Mouse (Mus musculus): Measurements from ENCODE around the gene Tnfsfm13. TPM values are rescaled to one million over a fixed set of nuclear protein-coding genes. Genes with fewer than 3 reads are reported as not detected.
A peak's percentile ranks its signal among the peaks of the same experiment; 100 is the strongest.

Gene Tnfsfm13
- total and polyA plus RNA-seq, 3 experiments = 0.08 TPM; not detected in 2

DNA sequence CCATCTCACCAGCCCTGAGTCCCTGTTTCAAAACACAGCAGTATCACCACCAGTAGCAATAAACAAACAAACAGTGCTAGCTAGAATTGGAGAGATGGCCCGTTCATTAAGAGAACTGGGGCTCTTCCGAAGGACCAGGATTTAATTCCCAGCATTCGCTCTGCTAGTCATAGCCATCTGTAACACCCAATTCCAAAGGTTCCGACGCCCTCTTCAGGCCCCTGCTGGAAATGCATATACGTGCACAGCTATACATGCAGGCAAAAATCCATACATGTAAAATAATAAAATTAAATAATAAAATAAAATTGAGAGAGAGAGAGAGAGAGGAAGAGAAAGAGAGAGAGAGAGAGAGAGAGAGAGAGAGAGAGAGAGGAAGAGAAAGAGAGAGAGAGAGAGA lies 23.5 kb upstream of the Tnfsfm13 start:
- in situ Hi-C loops (cut with MboI; ENCODE audit: low pct_ligation_motif_present, low pct_unique_long_range_greater_than_20kb, low sequenced_read_pairs) = no loop called here
- peak in 1 of 2 experiments; percentile 49; a peak in 2 of 4 replicates for TF ChIP-seq CTCF (conservative IDR thresholded peaks at IDR 0.05 in 1 of 2, IDR thresholded peaks at IDR 0.05 in 1 of 2; ENCODE audit: low read depth in 2 of 2, low read length in 2 of 2)
- peak; percentile 29 for TF ChIP-seq RAD21 (IDR thresholded peaks at IDR 0.05; ENCODE audit: low read depth, low read length)
- no peak for TF ChIP-seq HCFC1 (IDR thresholded peaks at IDR 0.05; ENCODE audit: low read depth, low read length)
- TF ChIP-seq MXI1 (IDR thresholded peaks at IDR 0.05; ENCODE audit: low read depth, low read length) = no peak
- Histone ChIP-seq H3K4me2 (ENCODE audit: insufficient read depth, low read depth, poor library complexity, severe bottlenecking) (no peak overlapping the region), H3K27ac (ENCODE audit: insufficient read depth, low read depth) (no peak overlapping the region), H3K4me3 (replicated peaks in 1 of 3; ENCODE audit: low read depth in 2 of 3, low read length in 2 of 3, poor library complexity in 1 of 3) (no peak overlapping the region), H3K79me2 (replicated peaks; ENCODE audit: control insufficient read depth, extremely low read depth, insufficient read depth, poor library complexity, severe bottlenecking) (no peaks in the 10 kb centered on the region), H3K36me3 (replicated peaks in 1 of 2; ENCODE audit: control insufficient read depth in 1 of 2, insufficient read depth in 1 of 2, low read length in 1 of 2) (no peaks in the 10 kb centered on the region), H3K27me3 (replicated peaks) (peaks cover 2% of the 10 kb centered on the region), H3K4me1 (ENCODE audit: control insufficient read depth in 1 of 2, insufficient read depth in 2 of 2) (no peaks in the 10 kb centered on the region), H3K9ac (ENCODE audit: insufficient read depth, low read depth) (no peak overlapping the region), H3K9me3 (replicated peaks; ENCODE audit: low read length) (peaks cover 3% of the 10 kb centered on the region)
- DNase-seq (ENCODE audit: extremely low read depth) = no peak
- dilution Hi-C loops (cut with MboI; ENCODE audit: extremely low pct_ligation_motif_present, extremely low pct_unique_long_range_greater_than_20kb, low sequenced_read_pairs) = no loop called here

DNA sequence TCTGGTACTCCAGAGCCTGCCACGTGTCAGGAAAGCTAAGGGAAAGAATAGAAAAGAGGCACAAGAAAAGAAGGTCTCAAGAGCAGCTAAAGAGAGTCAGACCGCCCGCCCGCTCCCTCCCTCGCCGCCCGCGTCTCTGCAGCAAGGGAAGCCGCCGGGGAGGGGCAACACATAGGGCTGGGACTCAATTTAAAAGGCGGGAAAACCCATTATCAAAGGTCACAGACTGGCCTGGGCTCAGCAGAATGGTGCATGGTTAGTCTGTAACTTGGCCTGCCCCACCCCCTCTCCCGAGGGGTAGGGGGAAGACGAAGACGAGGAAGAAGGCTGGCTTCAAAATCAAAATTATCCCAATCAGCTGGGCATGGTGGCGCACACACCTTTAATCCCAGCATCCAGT lies 22.8 kb upstream of the Tnfsfm13 start:
- Histone ChIP-seq H3K4me3 (replicated peaks in 1 of 3; ENCODE audit: low read depth in 2 of 3, low read length in 2 of 3, poor library complexity in 1 of 3) (no peak overlapping the region), H3K27ac (ENCODE audit: insufficient read depth, low read depth) (no peak overlapping the region), H3K36me3 (replicated peaks in 1 of 2; ENCODE audit: control insufficient read depth in 1 of 2, insufficient read depth in 1 of 2, low read length in 1 of 2) (no peaks in the 10 kb centered on the region), H3K4me2 (ENCODE audit: insufficient read depth, low read depth, poor library complexity, severe bottlenecking) (no peak overlapping the region), H3K9me3 (replicated peaks; ENCODE audit: low read length) (peaks cover 3% of the 10 kb centered on the region), H3K27me3 (replicated peaks) (peaks cover 2% of the 10 kb centered on the region), H3K79me2 (replicated peaks; ENCODE audit: control insufficient read depth, extremely low read depth, insufficient read depth, poor library complexity, severe bottlenecking) (no peaks in the 10 kb centered on the region), H3K4me1 (ENCODE audit: control insufficient read depth in 1 of 2, insufficient read depth in 2 of 2) (no peaks in the 10 kb centered on the region), H3K9ac (ENCODE audit: insufficient read depth, low read depth) (no peak overlapping the region)
- dilution Hi-C loops (cut with MboI; ENCODE audit: extremely low pct_ligation_motif_present, extremely low pct_unique_long_range_greater_than_20kb, low sequenced_read_pairs) = no loop called here
- TF ChIP-seq TCF12 (IDR thresholded peaks at IDR 0.05; ENCODE audit: low read depth, low read length) (no peak), HCFC1 (IDR thresholded peaks at IDR 0.05; ENCODE audit: low read depth, low read length) (no peak), JUN (IDR thresholded peaks at IDR 0.05; ENCODE audit: insufficient read depth, low read depth, low read length) (no peak), ZMIZ1 (IDR thresholded peaks at IDR 0.05; ENCODE audit: low read depth, low read length) (no peak), CHD1 (IDR thresholded peaks at IDR 0.05; ENCODE audit: low read depth, low read length) (no peak), MAZ (IDR thresholded peaks at IDR 0.05; ENCODE audit: low read depth, low read length) (no peak), BHLHE40 (IDR thresholded peaks at IDR 0.05; ENCODE audit: low read depth, low read length) (no peak), MYC (IDR thresholded peaks at IDR 0.05; ENCODE audit: low read depth, low read length) (no peak), IRF4 (IDR thresholded peaks at IDR 0.05; ENCODE audit: low read depth, low read length) (no peak), MXI1 (IDR thresholded peaks at IDR 0.05; ENCODE audit: low read depth, low read length) (no peak), NRF1 (IDR thresholded peaks at IDR 0.05; ENCODE audit: low read depth, low read length) (no peak), E2F4 (IDR thresholded peaks at IDR 0.05; ENCODE audit: insufficient replicate concordance, low read depth, low read length) (no peak)
- in situ Hi-C loops (cut with MboI; ENCODE audit: low pct_ligation_motif_present, low pct_unique_long_range_greater_than_20kb, low sequenced_read_pairs) = no loop called here
- DNase-seq (ENCODE audit: extremely low read depth) = no peak

DNA sequence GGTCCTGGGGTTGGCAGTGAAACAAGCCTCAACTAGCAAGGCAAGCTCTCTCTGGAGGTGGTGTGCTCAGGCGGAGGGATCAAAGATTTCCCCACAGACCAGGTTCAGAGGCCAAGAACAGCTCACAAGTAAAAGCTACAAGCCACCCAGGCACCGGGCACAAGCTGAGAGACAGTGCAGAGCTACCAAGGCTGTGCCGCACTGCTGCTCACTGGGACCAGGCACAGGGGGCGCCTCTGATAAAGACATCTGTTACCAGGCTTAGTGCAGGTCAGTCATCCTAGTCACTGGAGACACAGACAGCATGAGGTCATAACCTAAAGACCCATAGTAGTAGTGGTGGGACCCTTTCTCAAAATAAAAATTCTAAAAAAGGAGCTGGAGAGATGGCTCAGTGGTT lies 21.1 kb upstream of the Tnfsfm13 start:
- no peak for TF ChIP-seq EP300 (IDR thresholded peaks at IDR 0.05; ENCODE audit: low read length)
- no peak for TF ChIP-seq BHLHE40 (IDR thresholded peaks at IDR 0.05; ENCODE audit: low read depth, low read length)
- TF ChIP-seq USF2 (conservative IDR thresholded peaks at IDR 0.05; ENCODE audit: low read depth, low read length) = no peak
- TF ChIP-seq RAD21 (IDR thresholded peaks at IDR 0.05; ENCODE audit: low read depth, low read length) = no peak
- no peak for TF ChIP-seq POLR2AphosphoS2 (IDR thresholded peaks at IDR 0.05; ENCODE audit: low read depth, low read length)
- no peak for TF ChIP-seq HCFC1 (IDR thresholded peaks at IDR 0.05; ENCODE audit: low read depth, low read length)
- no peak for TF ChIP-seq IRF4 (IDR thresholded peaks at IDR 0.05; ENCODE audit: low read depth, low read length)
- TF ChIP-seq MYC (IDR thresholded peaks at IDR 0.05; ENCODE audit: low read depth, low read length) = no peak
- TF ChIP-seq GABPA (IDR thresholded peaks at IDR 0.05; ENCODE audit: insufficient replicate concordance, low read depth, low read length) = no peak
- no peaks in the 10 kb centered on the region for H3K79me2 ChIP-seq (replicated peaks; ENCODE audit: control insufficient read depth, extremely low read depth, insufficient read depth, poor library complexity, severe bottlenecking)
- no peak overlapping the region for H3K9ac ChIP-seq (ENCODE audit: insufficient read depth, low read depth)
- no peak overlapping the region for H3K27ac ChIP-seq (ENCODE audit: insufficient read depth, low read depth)
- H3K4me2 ChIP-seq (ENCODE audit: insufficient read depth, low read depth, poor library complexity, severe bottlenecking) = no peak overlapping the region
- H3K27me3 ChIP-seq (replicated peaks) = peaks cover 2% of the 10 kb centered on the region
- H3K9me3 ChIP-seq (replicated peaks; ENCODE audit: low read length) = peaks cover 3% of the 10 kb centered on the region
- no peaks in the 10 kb centered on the region for H3K36me3 ChIP-seq (replicated peaks in 1 of 2; ENCODE audit: control insufficient read depth in 1 of 2, insufficient read depth in 1 of 2, low read length in 1 of 2)
- dilution Hi-C loops (cut with MboI; ENCODE audit: extremely low pct_ligation_motif_present, extremely low pct_unique_long_range_greater_than_20kb, low sequenced_read_pairs) = no loop called here
- no peaks in the 10 kb centered on the region for H3K4me1 ChIP-seq (ENCODE audit: control insufficient read depth in 1 of 2, insufficient read depth in 2 of 2)
- in situ Hi-C loops (cut with MboI; ENCODE audit: low pct_ligation_motif_present, low pct_unique_long_range_greater_than_20kb, low sequenced_read_pairs) = no loop called here
- no peak for DNase-seq (ENCODE audit: extremely low read depth)
- no peak overlapping the region for H3K4me3 ChIP-seq (replicated peaks in 1 of 3; ENCODE audit: low read depth in 2 of 3, low read length in 2 of 3, poor library complexity in 1 of 3)

All from CH12.LX (cell line).